ENCODE assay signal across 15 mouse cellular contexts in the genomic region with DNA sequence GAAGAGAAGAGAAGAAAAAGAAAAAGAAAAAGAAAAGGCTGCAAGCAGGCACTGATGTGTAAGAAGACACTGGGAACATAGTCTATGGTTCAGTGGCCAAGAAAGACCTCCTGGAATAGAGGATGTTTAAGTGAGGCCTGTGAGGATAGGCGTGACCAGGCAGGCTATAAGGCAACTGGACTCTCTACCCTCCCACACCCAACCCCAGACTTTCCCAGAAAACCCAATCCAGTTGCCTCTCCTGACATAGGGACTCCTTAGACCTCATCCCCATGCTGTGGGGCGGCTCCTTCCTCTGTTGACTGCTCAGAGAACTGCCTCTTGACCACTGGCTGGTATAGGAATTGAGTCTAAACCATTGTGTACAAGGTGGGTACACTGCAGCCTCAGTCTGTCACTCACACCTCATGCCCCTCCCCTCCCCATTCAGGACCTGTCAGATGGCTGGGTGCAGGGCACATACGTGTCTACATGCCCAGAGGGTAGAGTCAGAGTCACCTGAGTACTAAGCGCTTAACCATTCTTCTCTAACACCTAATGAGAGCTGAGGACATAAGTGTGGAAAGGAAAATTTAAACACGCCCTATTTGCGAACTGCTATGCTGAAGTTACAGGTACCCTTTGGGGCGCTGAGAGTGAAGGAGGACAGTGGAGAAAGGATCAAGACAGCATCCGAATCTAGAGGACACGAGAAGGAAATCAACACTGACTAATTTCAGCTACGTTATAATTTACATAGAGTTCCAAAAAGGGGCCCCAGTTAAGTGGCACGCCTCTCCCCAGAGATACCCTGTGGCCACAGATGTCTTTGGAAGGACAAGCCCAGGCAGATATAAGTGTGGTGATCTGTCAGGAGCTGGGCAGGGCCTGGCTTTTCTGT. TPM values are rescaled to one million over a fixed set of nuclear protein-coding genes. Genes with fewer than 3 reads are reported as not detected.
DNase-seq lines count a peak whose midpoint lies in the region; ATAC-seq lines count a peak whose summit lies in the region.
"Had no signal": no experiment of that assay in that cellular context is flagged by ENCODE, and none has a peak within 500 bp of the region (broad histone marks: within the 10 kb centered on the region; RNA-seq: fewer than 3 reads in every experiment).

No protein-coding gene starts in this region.

- H3K4me3 ChIP-seq in heart, embryonic 13.5 days: no peak overlapping the region
- H3K4me3 ChIP-seq in brown adipose tissue, adult 24 weeks (ENCODE audit: insufficient read depth, low read depth, low read length): no peak overlapping the region
- H3K4me3 ChIP-seq in liver, embryonic 13.5 days (replicated peaks): peak overlapping the region; percentile 81
- no peak overlapping the region for H3K4me3 ChIP-seq in intestine, embryonic 15.5 days (replicated peaks)
- H3K4me3 ChIP-seq: neural tube, embryonic 12.5 days had no signal

- H3K9me3 ChIP-seq in heart, embryonic 13.5 days: no peaks in the 10 kb centered on the region
- H3K9me3 ChIP-seq in liver, embryonic 13.5 days (replicated peaks): no peaks in the 10 kb centered on the region
- H3K9me3 ChIP-seq in intestine, embryonic 15.5 days: no peaks in the 10 kb centered on the region
- H3K9me3 ChIP-seq: neural tube, embryonic 12.5 days had no signal

- WGBS in heart, embryonic 13.5 days: 63% methylated on average over 11 of the region's 11 CpGs
- 50% methylated on average over 11 of the region's 11 CpGs for WGBS in liver, embryonic 13.5 days (ENCODE audit: insufficient replicate concordance)
- 83% methylated on average over 11 of the region's 11 CpGs for whole genome bisulfite sequencing in intestine, embryonic 15.5 days

- peaks cover 57% of the 10 kb centered on the region for H3K4me1 ChIP-seq in heart, embryonic 13.5 days
- H3K4me1 ChIP-seq in brown adipose tissue, adult 24 weeks (ENCODE audit: control insufficient read depth, insufficient read depth, insufficient read length, low read length): peaks cover 4% of the 10 kb centered on the region; the same call in 1 of the 2 replicates
- peaks cover 84% of the 10 kb centered on the region for H3K4me1 ChIP-seq in liver, embryonic 13.5 days (replicated peaks)
- H3K4me1 ChIP-seq in intestine, embryonic 15.5 days (replicated peaks): peaks cover 43% of the 10 kb centered on the region

- H3K4me2 ChIP-seq in heart, embryonic 13.5 days: peak overlapping the region; percentile 41
- H3K4me2 ChIP-seq in liver, embryonic 13.5 days: peak overlapping the region; percentile 82
- no peak overlapping the region for H3K4me2 ChIP-seq in intestine, embryonic 15.5 days (replicated peaks)
- H3K4me2 ChIP-seq: neural tube, embryonic 12.5 days had no signal

- peaks cover 27% of the 10 kb centered on the region for H3K36me3 ChIP-seq in heart, embryonic 13.5 days
- H3K36me3 ChIP-seq in liver, embryonic 13.5 days: peaks cover 63% of the 10 kb centered on the region
- H3K36me3 ChIP-seq in intestine, embryonic 15.5 days: peaks cover 6% of the 10 kb centered on the region; the same call in 1 of the 2 replicates

- H3K9ac ChIP-seq in heart, embryonic 13.5 days: peak overlapping the region; percentile 45; the same call in 1 of the 2 replicates
- peak overlapping the region; percentile 93 for H3K9ac ChIP-seq in liver, embryonic 13.5 days
- H3K9ac ChIP-seq in intestine, embryonic 15.5 days: no peak overlapping the region
- H3K9ac ChIP-seq: neural tube, embryonic 12.5 days had no signal

- no peak for ATAC-seq in heart, embryonic 13.5 days (ENCODE audit: extremely low read depth, insufficient number of reproducible peaks, low FRiP score, low TSS enrichment)
- ATAC-seq in liver, embryonic 13.5 days (ENCODE audit: low read depth): peak; percentile 79
- no peak for ATAC-seq in intestine, embryonic 15.5 days
- ATAC-seq: activated CD4-positive, CD25-positive, alpha-beta regulatory T cell, adult 4 months; intestine, embryonic 16.5 days had no signal

- H3K27me3 ChIP-seq in heart, embryonic 13.5 days (replicated peaks): no peaks in the 10 kb centered on the region
- H3K27me3 ChIP-seq in liver, embryonic 13.5 days: no peaks in the 10 kb centered on the region
- no peaks in the 10 kb centered on the region for H3K27me3 ChIP-seq in intestine, embryonic 15.5 days (replicated peaks)
- H3K27me3 ChIP-seq: neural tube, embryonic 12.5 days had no signal

- no peak for DNase-seq in heart, adult 8-10 months (ENCODE audit: low spot score)
- peak; percentile 40 for DNase-seq in A20 (ENCODE audit: low read depth, low spot score)
- DNase-seq in liver, embryonic 13.5 days: peak; percentile 70
- DNase-seq in natural killer cell, adult 2 months (ENCODE audit: low spot score in 2 of 2): no peak
- no peak for DNase-seq in urinary bladder, postnatal 25 days (ENCODE audit: low spot score)
- DNase-seq: cerebellum, adult 18-20 months; layer of hippocampus, postnatal 36 days; thymus, adult 2 months had no signal

- peak overlapping the region; percentile 90 for H3K27ac ChIP-seq in heart, embryonic 13.5 days (replicated peaks)
- H3K27ac ChIP-seq in brown adipose tissue, adult 24 weeks (replicated peaks; ENCODE audit: low read depth, low read length): 0 out of 2 replicates have a peak overlapping the region, but pooled peaks have one; percentile 1
- H3K27ac ChIP-seq in liver, embryonic 13.5 days: peak overlapping the region; percentile 92
- no peak overlapping the region for H3K27ac ChIP-seq in intestine, embryonic 15.5 days
- H3K27ac ChIP-seq: neural tube, embryonic 12.5 days had no signal

RNA-seq across cellular contexts. Expression of a gene that starts 5.1 kb away (rescaled TPM):
- 10.7 and 11.9 TPM in 2 replicates for polyA plus RNA-seq in heart, embryonic 13.5 days (2015; fragmentation: Nextera tagmentation; extraction: Ambion mirVana)
- 10 to 100 TPM in 3 of 4 experiments, 1 to 10 TPM in 1; 7.4 to 12.3 (median 10.8) TPM for total RNA-seq in heart, adult 8-10 months (2022)
- polyA plus RNA-seq in brown adipose tissue, adult 24 weeks (2012; ENCODE audit: insufficient read depth, insufficient read length, missing spikeins): 6.2 and 7.5 TPM in 2 replicates
- 24.2 and 31.6 TPM in 2 replicates for polyA plus RNA-seq in liver, embryonic 13.5 days (2015; fragmentation: Nextera tagmentation; extraction: Ambion mirVana)
- 11.0 and 11.2 TPM in 2 replicates for polyA plus RNA-seq in intestine, embryonic 15.5 days (2015; fragmentation: Nextera tagmentation; extraction: Ambion mirVana)

RNA-seq across cellular contexts. Expression of a gene that starts 12.2 kb away (rescaled TPM):
- 10.3 and 11.8 TPM in 2 replicates for polyA plus RNA-seq in heart, embryonic 13.5 days (2015; fragmentation: Nextera tagmentation; extraction: Ambion mirVana)
- not detected for total RNA-seq in heart, adult 8-10 months (2022)
- not detected in 2 replicates for polyA plus RNA-seq in brown adipose tissue, adult 24 weeks (2012; ENCODE audit: insufficient read depth, insufficient read length, missing spikeins)
- 11.0 and 13.8 TPM in 2 replicates for polyA plus RNA-seq in liver, embryonic 13.5 days (2015; fragmentation: Nextera tagmentation; extraction: Ambion mirVana)
- polyA plus RNA-seq in intestine, embryonic 15.5 days (2015; fragmentation: Nextera tagmentation; extraction: Ambion mirVana): 9.1 and 9.6 TPM in 2 replicates

RNA-seq across cellular contexts. Expression of a gene that starts 54.7 kb away (rescaled TPM):
- 106 and 109 TPM in 2 replicates for polyA plus RNA-seq in heart, embryonic 13.5 days (2015; fragmentation: Nextera tagmentation; extraction: Ambion mirVana)
- total RNA-seq in heart, adult 8-10 months (2022): 10 to 100 TPM; 24.9 to 28.7 (median 26.5) TPM
- polyA plus RNA-seq in brown adipose tissue, adult 24 weeks (2012; ENCODE audit: insufficient read depth, insufficient read length, missing spikeins): 72.4 and 81.8 TPM in 2 replicates
- polyA plus RNA-seq in liver, embryonic 13.5 days (2015; fragmentation: Nextera tagmentation; extraction: Ambion mirVana): 12.6 and 15.4 TPM in 2 replicates
- polyA plus RNA-seq in intestine, embryonic 15.5 days (2015; fragmentation: Nextera tagmentation; extraction: Ambion mirVana): 18.9 and 19.6 TPM in 2 replicates

RNA-seq across cellular contexts. Expression of a gene that starts 54.8 kb away (rescaled TPM):
- not detected in 2 replicates for polyA plus RNA-seq in heart, embryonic 13.5 days (2015; fragmentation: Nextera tagmentation; extraction: Ambion mirVana)
- not detected for total RNA-seq in heart, adult 8-10 months (2022)
- not detected in 2 replicates for polyA plus RNA-seq in brown adipose tissue, adult 24 weeks (2012; ENCODE audit: insufficient read depth, insufficient read length, missing spikeins)
- polyA plus RNA-seq in liver, embryonic 13.5 days (2015; fragmentation: Nextera tagmentation; extraction: Ambion mirVana): not detected in 2 replicates
- polyA plus RNA-seq in intestine, embryonic 15.5 days (2015; fragmentation: Nextera tagmentation; extraction: Ambion mirVana): not detected in 2 replicates
- total RNA-seq: gastrocnemius, postnatal 36 days had no signal
- polyA plus RNA-seq: intestine, embryonic 16.5 days had no signal

Comparison
In these comparisons a context has a peak if more than half of its experiments do, and no peak if none do; other contexts are left out.
1. DNase-seq: peak in A20 (single experiment) and liver, embryonic 13.5 days (single experiment); none in heart, adult 8-10 months (single experiment), natural killer cell, adult 2 months (0 of 2) and urinary bladder, postnatal 25 days (single experiment).